Mouse (Mus musculus): ENCODE measurements around the gene Tns2. TPM values are rescaled to one million over a fixed set of nuclear protein-coding genes. Genes with fewer than 3 reads are reported as not detected.

The Tns2 gene
- polyA plus RNA-seq, 1 experiment: 42.5 TPM

DNA sequence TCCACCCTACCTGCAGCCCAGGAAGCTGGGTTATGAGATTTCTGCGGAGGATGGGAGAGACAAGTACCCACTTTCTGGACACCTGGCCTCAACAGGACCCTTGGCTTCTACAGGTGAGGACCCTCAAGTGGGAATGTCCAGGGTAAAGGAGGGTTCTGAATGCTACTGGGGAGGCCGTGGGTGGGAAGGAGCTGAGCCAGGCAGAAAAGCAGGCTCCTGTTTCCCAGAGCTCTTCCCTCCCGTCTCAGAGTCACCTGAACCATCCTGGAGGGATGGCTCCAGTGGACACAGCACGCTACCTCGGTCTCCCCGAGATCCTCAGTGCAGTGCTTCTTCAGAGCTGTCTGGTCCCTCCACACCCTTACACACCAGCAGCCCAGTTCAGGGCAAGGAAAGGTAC lies 12.0 kb downstream of the Tns2 start:
- WGBS: 92% methylated on average over 6 of the region's 6 CpGs
- H3K4me1 ChIP-seq (ENCODE audit: control insufficient read depth, insufficient read depth, insufficient read length, low read length): peaks cover 3% of the 10 kb centered on the region
- no peak for TF ChIP-seq POLR2A (IDR thresholded peaks at IDR 0.05; ENCODE audit: low read depth, low read length)
- no peak for TF ChIP-seq CTCF (IDR thresholded peaks at IDR 0.05; ENCODE audit: extremely low read depth, insufficient read length, insufficient replicate concordance, low read depth, low read length)
- no peaks in the 10 kb centered on the region for H3K27me3 ChIP-seq (ENCODE audit: control insufficient read depth, insufficient read depth, low read length)
- no peak overlapping the region for H3K27ac ChIP-seq (ENCODE audit: insufficient read depth, low read depth, low read length)
- no peak overlapping the region for H3K4me3 ChIP-seq (ENCODE audit: low read depth, low read length)
- H3K36me3 ChIP-seq (ENCODE audit: control insufficient read depth, insufficient read depth, low read length): peaks cover 27% of the 10 kb centered on the region

DNA sequence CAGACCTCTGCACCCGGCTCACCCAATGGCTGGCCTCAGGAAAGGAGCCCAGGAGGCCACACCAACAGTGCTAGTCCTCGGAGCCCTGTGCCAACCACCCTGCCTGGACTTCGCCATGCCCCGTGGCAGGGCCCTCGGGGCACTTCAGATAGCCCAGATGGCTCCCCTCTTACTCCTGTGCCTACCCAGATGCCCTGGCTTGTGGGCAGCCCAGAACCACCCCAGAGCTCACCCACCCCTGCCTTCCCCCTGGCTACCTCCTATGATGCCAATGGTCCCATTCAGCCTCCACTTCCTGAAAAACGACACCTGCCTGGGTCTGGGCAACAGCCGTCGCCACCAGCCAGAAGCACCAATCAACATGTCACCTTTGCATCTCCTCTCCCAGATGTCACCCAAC lies 12.6 kb downstream of the Tns2 start:
- no peak overlapping the region for H3K4me3 ChIP-seq (ENCODE audit: low read depth, low read length)
- peaks cover 32% of the 10 kb centered on the region for H3K36me3 ChIP-seq (ENCODE audit: control insufficient read depth, insufficient read depth, low read length)
- H3K27ac ChIP-seq (ENCODE audit: insufficient read depth, low read depth, low read length): no peak overlapping the region
- H3K4me1 ChIP-seq (ENCODE audit: control insufficient read depth, insufficient read depth, insufficient read length, low read length): peaks cover under 1% of the 10 kb centered on the region
- H3K27me3 ChIP-seq (ENCODE audit: control insufficient read depth, insufficient read depth, low read length): no peaks in the 10 kb centered on the region
- TF ChIP-seq CTCF (IDR thresholded peaks at IDR 0.05; ENCODE audit: extremely low read depth, insufficient read length, insufficient replicate concordance, low read depth, low read length) (no peak), POLR2A (IDR thresholded peaks at IDR 0.05; ENCODE audit: low read depth, low read length) (no peak)
- 76% methylated on average over 8 of the region's 8 CpGs for WGBS

DNA sequence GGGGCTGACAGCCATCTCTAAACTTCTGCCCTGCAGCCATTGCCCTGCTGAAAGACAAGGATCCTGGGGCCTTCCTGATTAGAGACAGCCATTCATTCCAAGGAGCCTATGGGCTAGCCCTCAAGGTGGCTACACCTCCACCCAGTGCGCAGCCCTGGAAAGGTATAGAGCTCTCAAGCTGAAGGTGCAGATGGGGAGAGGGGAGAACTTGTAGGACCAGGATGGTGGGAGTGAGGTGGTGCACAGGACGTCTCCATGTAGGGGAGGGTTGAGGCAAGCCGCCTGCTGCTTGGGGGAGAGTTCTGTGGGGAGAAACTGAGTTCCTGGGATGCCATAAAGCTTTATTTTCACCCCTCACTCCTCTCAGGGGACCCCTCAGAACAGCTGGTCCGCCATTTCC lies 13.5 kb downstream of the Tns2 start:
- Histone ChIP-seq H3K4me3 (ENCODE audit: low read depth, low read length) (no peak overlapping the region), H3K27me3 (ENCODE audit: control insufficient read depth, insufficient read depth, low read length) (no peaks in the 10 kb centered on the region), H3K36me3 (ENCODE audit: control insufficient read depth, insufficient read depth, low read length) (peaks cover 39% of the 10 kb centered on the region), H3K27ac (ENCODE audit: insufficient read depth, low read depth, low read length) (no peak overlapping the region), H3K4me1 (ENCODE audit: control insufficient read depth, insufficient read depth, insufficient read length, low read length) (no peaks in the 10 kb centered on the region)
- WGBS: 92% methylated on average over 4 of the region's 4 CpGs
- TF ChIP-seq CTCF (IDR thresholded peaks at IDR 0.05; ENCODE audit: extremely low read depth, insufficient read length, insufficient replicate concordance, low read depth, low read length): no peak

DNA sequence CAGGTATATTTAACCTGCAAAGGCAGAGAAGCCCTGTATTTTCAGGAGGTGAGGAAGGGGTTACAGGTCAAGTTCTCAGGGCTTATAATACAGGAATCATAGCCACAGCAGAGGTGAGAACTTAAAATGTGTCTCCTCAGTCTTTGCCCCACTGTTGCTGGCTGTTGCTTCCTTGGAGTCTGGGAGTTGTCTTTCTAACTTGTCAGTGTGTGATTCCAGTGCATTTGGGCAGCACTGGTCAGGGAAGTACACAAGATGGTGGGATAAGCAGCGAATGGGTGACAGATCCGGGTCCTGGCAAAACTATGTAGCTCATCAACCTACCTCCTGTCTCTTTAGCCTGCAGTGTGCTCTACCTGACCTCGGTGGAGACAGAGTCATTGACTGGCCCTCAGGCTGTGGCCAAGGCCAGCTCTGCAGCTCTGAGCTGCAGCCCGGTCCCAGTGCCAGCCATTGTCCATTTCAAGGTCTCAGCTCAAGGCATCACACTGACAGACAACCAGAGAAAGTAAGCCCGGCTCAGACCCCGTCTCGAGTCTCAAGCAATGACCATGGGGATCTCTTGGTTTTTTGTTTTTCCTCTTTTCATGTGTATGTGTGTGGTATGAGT lies 14.5 kb downstream of the Tns2 start:
- Histone ChIP-seq H3K4me1 (ENCODE audit: control insufficient read depth, insufficient read depth, insufficient read length, low read length) (no peaks in the 10 kb centered on the region; the same call in 1 of the 2 replicates), H3K27ac (ENCODE audit: insufficient read depth, low read depth, low read length) (no peak overlapping the region), H3K4me3 (ENCODE audit: low read depth, low read length) (no peak overlapping the region), H3K36me3 (ENCODE audit: control insufficient read depth, insufficient read depth, low read length) (peaks cover 48% of the 10 kb centered on the region), H3K27me3 (ENCODE audit: control insufficient read depth, insufficient read depth, low read length) (no peaks in the 10 kb centered on the region)
- no peak for TF ChIP-seq CTCF (IDR thresholded peaks at IDR 0.05; ENCODE audit: extremely low read depth, insufficient read length, insufficient replicate concordance, low read depth, low read length)
- TF ChIP-seq POLR2A (IDR thresholded peaks at IDR 0.05; ENCODE audit: low read depth, low read length): no peak
- WGBS: 81% methylated on average over 7 of the region's 7 CpGs

DNA sequence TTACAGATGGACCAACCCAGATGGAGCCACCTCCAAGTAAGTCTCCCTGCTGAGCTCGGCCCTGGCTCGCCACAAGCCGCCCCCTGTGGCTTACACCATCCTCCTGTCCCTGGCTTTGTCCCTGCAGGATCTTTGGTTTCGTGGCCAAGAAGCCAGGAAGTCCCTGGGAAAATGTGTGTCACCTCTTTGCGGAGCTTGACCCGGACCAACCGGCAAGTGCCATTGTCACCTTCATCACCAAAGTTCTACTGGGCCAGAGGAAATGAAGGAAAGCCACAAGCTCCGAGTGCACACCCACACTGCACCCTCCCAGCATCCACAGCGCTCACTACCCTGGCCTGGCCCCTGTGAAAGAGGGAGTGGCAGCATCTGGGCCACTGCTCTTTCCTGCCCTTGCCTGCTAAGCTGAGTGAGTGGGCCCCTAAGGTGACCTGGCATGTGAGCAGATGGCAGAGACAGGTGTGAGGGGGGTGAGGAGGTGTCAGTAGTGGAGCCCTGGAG lies 15.6 kb downstream of the Tns2 start:
- H3K27me3 ChIP-seq (ENCODE audit: control insufficient read depth, insufficient read depth, low read length): no peaks in the 10 kb centered on the region
- no peak overlapping the region; the same call in 1 of the 2 replicates for H3K27ac ChIP-seq (ENCODE audit: insufficient read depth, low read depth, low read length)
- H3K4me1 ChIP-seq (ENCODE audit: control insufficient read depth, insufficient read depth, insufficient read length, low read length): peaks cover 7% of the 10 kb centered on the region; the same call in 1 of the 2 replicates
- 69% methylated on average over 9 of the region's 9 CpGs for WGBS
- TF ChIP-seq POLR2A (IDR thresholded peaks at IDR 0.05; ENCODE audit: low read depth, low read length) (no peak), CTCF (IDR thresholded peaks at IDR 0.05; ENCODE audit: extremely low read depth, insufficient read length, insufficient replicate concordance, low read depth, low read length) (no peak)
- peaks cover 48% of the 10 kb centered on the region for H3K36me3 ChIP-seq (ENCODE audit: control insufficient read depth, insufficient read depth, low read length)
- no peak overlapping the region for H3K4me3 ChIP-seq (ENCODE audit: low read depth, low read length)

DNA sequence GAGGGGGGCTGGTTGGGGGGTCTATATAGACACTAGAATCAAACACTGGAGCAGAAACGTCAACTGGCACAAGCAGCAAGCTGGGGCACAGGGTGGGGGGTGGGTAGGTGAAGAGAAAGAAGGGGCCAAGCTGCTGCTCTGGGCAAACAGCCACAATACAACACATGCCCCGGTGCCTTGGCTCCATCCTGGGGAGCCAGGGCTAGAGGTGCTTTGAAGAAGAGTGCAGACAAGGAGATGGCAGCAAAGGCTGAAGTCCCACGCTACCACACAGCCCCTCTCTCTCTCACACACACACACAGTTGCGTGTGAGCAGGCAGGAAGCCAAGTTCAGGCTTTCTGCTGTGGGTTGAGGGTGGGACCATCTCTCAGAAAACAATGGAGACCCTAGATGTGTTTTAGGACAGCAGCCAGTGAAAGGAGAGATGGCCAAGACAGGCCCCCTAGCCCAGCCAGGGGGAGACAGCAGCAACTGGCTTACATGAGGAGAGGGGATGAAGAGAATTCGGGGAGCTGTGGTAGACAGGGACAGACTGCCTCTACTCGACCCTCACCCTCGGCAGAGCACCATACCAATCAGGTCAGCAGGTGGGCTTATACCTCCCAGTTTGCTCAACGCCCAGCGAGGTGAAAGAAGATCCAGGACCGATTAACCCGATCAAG lies 16.7 kb downstream of the Tns2 start:
- Histone ChIP-seq H3K36me3 (ENCODE audit: control insufficient read depth, insufficient read depth, low read length) (peaks cover 56% of the 10 kb centered on the region), H3K4me3 (ENCODE audit: low read depth, low read length) (no peak overlapping the region), H3K4me1 (ENCODE audit: control insufficient read depth, insufficient read depth, insufficient read length, low read length) (peaks cover 7% of the 10 kb centered on the region; the same call in 1 of the 2 replicates), H3K27ac (ENCODE audit: insufficient read depth, low read depth, low read length) (no peak overlapping the region), H3K27me3 (ENCODE audit: control insufficient read depth, insufficient read depth, low read length) (no peaks in the 10 kb centered on the region)
- no peak for TF ChIP-seq POLR2A (IDR thresholded peaks at IDR 0.05; ENCODE audit: low read depth, low read length)
- no peak for TF ChIP-seq CTCF (IDR thresholded peaks at IDR 0.05; ENCODE audit: extremely low read depth, insufficient read length, insufficient replicate concordance, low read depth, low read length)
- WGBS: 79% methylated on average over 11 of the region's 11 CpGs
